Mouse (Mus musculus) right cerebral cortex, postnatal 25 days (tissue): ENCODE data around the gene Zrsr1.

Experiments
- DNase-seq: peaks from one replicate; pipeline ENCODE4 v3.0.0; 2022

The Zrsr1 gene

GRCm38 (mm10) chr11:23013580-23014294 is 41.9 kb downstream of the Zrsr1 start:
- DNase-seq: no peak

DNA sequence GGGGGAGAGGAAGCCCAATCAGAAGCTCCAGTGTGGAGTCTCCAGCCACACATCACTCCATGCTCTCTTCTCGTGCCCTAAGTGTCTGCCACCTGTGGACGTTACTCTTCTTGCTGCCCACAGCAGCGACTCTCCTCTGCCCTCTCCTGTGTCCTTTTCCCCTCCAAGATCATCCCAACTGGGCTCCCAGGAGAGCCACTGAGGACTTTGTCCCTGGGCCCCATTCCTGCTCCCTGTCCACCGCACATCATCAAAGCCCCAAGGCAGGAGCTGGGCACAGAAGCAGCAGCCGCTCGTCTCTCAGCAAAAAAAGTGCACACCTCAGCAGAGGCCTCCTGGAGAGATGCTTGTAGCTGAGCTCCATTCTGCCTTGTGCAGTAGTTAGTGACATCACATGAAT is 43.2 kb downstream of the Zrsr1 start:
- DNase-seq: no peak

DNA sequence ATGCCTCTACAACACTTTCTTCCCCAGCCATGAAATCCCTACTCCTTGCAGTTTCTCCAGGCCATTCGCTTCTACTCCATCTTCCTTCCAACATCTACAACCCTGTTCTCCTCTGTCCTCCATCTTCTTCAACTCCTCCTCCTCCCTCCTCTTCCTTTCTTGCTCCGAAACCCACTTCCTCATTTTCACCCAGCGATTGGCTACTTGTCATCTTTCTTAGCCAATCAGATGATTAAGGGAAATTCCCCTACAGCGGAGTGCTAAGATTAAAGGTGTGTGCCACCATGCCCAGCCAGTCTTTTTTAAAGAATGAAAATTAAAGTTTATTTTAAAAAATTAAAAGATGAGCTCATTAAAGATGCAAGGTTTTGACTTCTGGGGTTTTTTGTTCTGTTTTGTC is 46.1 kb downstream of the Zrsr1 start:
- no peak for DNase-seq

DNA sequence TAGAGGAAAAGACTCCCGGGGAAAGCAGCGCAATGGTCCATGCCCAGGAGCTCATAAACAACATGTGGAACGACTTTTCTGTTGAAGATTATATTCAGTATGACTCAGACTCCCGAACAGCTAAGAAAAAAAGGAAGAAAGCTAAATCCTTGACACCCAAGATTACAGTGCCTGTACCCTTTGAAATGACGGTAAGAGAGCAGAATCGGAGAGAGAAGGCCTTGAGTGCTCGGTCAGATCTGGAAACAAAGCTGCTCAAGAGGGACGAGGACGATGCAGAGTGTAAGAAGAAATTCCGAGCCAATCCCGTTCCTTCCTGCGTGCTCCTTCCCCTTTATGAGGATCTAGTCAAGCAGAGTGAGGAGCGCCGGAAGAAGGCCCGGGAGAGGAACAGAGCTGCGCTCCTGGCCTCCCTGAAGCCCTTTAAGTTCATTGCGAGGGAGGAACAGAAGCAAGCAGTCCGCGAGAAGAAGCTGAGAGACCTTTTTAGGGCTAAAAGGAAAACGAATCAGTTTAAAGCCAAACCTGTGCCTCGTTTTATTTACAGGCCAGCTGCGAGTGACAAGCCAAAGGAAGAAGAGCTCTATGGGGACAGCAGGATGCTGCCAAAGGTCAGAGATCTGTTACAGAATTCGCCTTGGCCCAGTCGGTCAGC is 48.4 kb downstream of the Zrsr1 start:
- DNase-seq: no peak

DNA sequence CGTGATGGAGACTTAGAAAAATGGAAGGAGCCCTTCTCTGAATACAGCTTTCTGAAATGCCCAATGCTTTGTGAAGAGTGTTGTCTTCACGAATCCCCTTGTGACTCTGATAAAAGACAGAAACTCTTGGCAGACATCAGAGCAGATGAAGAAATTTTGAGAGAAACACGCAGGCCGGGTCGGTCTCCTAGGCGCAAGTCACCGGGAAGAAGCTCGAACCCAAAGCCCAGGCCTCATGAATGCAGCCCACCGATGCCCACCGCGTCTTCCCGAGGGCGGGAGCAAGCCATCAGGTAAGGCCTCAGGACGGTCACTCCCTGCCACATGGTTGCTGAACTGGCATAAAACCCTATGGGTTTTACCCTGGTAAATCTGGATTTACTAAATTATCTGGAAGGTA is 49.0 kb downstream of the Zrsr1 start:
- DNase-seq: no peak

- no peak for DNase-seq
Observed at GRCm38 (mm10) chr11:23023155-23023554, 51.4 kb downstream of the Zrsr1 start.

DNA sequence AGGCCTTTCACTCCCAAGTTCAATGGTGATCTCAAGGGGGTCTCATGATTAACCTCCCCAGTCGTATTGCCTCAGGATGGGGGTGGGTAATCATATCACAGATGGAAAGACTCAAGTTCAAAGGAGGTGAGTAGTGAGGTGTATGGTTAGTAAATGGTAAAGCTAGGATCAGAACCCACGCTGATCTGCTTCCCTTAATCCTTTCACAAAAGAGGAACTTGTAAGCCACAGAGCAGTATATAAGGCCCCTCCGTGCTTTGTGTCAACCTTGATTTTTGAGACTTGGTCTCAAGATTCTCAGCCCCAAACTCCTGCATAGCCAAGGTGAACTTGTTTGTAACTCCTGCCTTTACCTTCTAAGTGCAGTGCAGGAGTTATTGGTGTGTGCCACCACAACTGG is 52.4 kb downstream of the Zrsr1 start:
- no peak for DNase-seq
